Mouse (Mus musculus) cerebellum, adult 2 months (tissue): ENCODE results near the gene Efhc1. TPM values are rescaled to one million over a fixed set of nuclear protein-coding genes. Genes with fewer than 3 reads are reported as not detected.

Source experiments
- DNase-seq, 2 experiments: peaks; one replicate each; pipeline ENCODE4 v3.0.0; 2021
- H3K27ac ChIP-seq: fragments of 200-500 bp; 2 replicates; pipeline ENCODE4 v1.5.1; 2012; ENCODE audit warnings: low read length, control low read depth, inconsistent platforms; ENCODE audit not compliant: insufficient read depth
- H3K27me3 ChIP-seq: fragments of 200-500 bp; 2 replicates; pipeline ENCODE4 v1.6.1; 2012; ENCODE audit warnings: inconsistent platforms, mild to moderate bottlenecking, low read length, moderate library complexity; ENCODE audit not compliant: control insufficient read depth, insufficient read depth
- H3K4me1 ChIP-seq: fragments of 200-500 bp; 2 replicates; pipeline ENCODE4 v1.6.1; 2011; ENCODE audit warnings: low read length; ENCODE audit not compliant: control insufficient read depth, insufficient read depth
- H3K4me3 ChIP-seq: fragments of 200-500 bp; replicated peaks from 2 replicates; pipeline ENCODE3; 2011; ENCODE audit warnings: mild to moderate bottlenecking, low read depth, low read length, control low read depth; ENCODE audit not compliant: insufficient read depth
- CTCF ChIP-seq: fragments of 200-500 bp; IDR thresholded peaks from 2 replicates; pipeline ENCODE4 v1.5.1; 2011; ENCODE audit warnings: low read depth, mild to moderate bottlenecking, control low read depth, low read length, moderate library complexity, borderline replicate concordance; ENCODE audit not compliant: insufficient read depth
- POLR2A ChIP-seq: fragments of 200-500 bp; IDR thresholded peaks from 2 replicates; pipeline ENCODE4 v1.6.1; 2011; ENCODE audit warnings: low read length, control low read depth, borderline replicate concordance; ENCODE audit not compliant: insufficient read depth
- WGBS: fragments of 180-500 bp; shearing (Covaris S2); methylation state at CpG from one replicate; pipeline ENCODE4 v1.1.7; 2018; 5-methylcytosine and 5-hydroxymethylcytosine counted together
- polyA plus RNA-seq: library from polyadenylated mRNA; depleted of rRNA; stranded (reverse); fragments of >200 nt; gene quantifications from 2 replicates; pipeline ENCODE4 v1.2.3, GENCODE M21; 2012

Efhc1 gene
- polyA plus RNA-seq, 1 experiment = 2.1 TPM

- TF ChIP-seq POLR2A (no peak), CTCF (no peak)
Observed at GRCm38 (mm10) chr1:20997881-20998389, 46.5 kb downstream of the Efhc1 start.

GRCm38 (mm10) chr1:21002246-21003142 is 51.1 kb downstream of the Efhc1 start:
- Histone ChIP-seq H3K27me3 (no peaks in the 10 kb centered on the region), H3K4me3 (no peak overlapping the region), H3K4me1 (peaks cover 10% of the 10 kb centered on the region), H3K27ac (no peak overlapping the region)
- 12% methylated on average over 14 of the region's 14 CpGs for WGBS
- TF ChIP-seq CTCF = no peak
- TF ChIP-seq POLR2A = no peak
- DNase-seq = peak; percentile 53 to 64

More at GRCm38 (mm10) chr1:20997881-20998389, 46.5 kb downstream of the Efhc1 start:
- no peak for DNase-seq
- WGBS = 70% methylated on average over 13 of the region's 13 CpGs
- Histone ChIP-seq H3K27me3 (no peaks in the 10 kb centered on the region), H3K4me1 (peaks cover 13% of the 10 kb centered on the region), H3K27ac (no peak overlapping the region), H3K4me3 (no peak overlapping the region)

- TF ChIP-seq POLR2A (no peak), CTCF (no peak)
- DNase-seq = no peak
- Histone ChIP-seq H3K4me1 (peaks cover 10% of the 10 kb centered on the region), H3K4me3 (no peak overlapping the region), H3K27me3 (no peaks in the 10 kb centered on the region), H3K27ac (no peak overlapping the region)
- WGBS = 88% methylated on average over 8 of the region's 8 CpGs
Observed at GRCm38 (mm10) chr1:21004596-21004995, 53.2 kb downstream of the Efhc1 start.

- WGBS = 73% methylated on average over 5 of the region's 5 CpGs
- no peak for DNase-seq
- TF ChIP-seq POLR2A (no peak), CTCF (no peak)
- no peak overlapping the region for H3K4me3 ChIP-seq
- peaks cover 10% of the 10 kb centered on the region for H3K4me1 ChIP-seq
- no peaks in the 10 kb centered on the region for H3K27me3 ChIP-seq
- H3K27ac ChIP-seq = no peak overlapping the region
Observed at GRCm38 (mm10) chr1:21006775-21007174, 55.3 kb downstream of the Efhc1 start.

DNA sequence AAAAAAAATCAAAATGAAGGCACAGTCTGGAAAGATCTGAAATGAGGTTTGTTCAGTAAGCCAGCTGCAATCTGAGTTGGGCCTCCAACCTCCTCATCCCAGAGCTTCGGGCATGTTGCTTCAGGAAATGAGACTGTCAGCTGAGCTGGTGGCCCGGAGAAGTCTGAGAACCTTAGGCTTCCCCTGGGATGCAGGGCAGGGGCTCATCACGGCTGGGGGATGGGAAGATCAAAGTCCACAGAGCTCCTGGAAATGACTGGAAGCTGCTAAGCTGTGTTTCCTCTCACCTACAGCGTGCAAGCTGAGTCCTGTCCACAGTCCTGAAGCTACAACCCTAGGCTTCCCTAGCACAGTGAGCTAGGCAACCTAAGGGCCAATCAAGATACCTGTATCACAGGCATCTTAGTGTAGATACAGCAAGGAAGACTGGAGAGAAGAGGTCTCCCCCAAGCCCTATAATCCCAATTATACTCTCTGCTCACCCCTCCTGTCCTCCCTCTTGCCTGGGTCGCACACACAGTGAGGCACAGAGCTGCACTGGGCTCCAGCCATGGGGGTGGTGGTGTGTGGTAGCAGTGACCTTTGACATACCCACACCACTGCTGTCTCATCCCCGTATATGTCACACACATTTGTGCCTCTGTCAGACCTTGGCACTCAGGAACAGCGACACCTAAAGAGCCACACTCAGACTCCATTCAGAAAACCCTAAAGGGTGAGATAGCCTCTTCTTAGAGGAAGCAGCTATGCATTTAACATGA is 56.7 kb downstream of the Efhc1 start:
- 86% methylated on average over 7 of the region's 7 CpGs for WGBS
- Histone ChIP-seq H3K4me3 (no peak overlapping the region), H3K4me1 (peaks cover under 1% of the 10 kb centered on the region; the same call in 1 of the 2 replicates), H3K27me3 (no peaks in the 10 kb centered on the region), H3K27ac (no peak overlapping the region)
- TF ChIP-seq CTCF (no peak), POLR2A (no peak)
- no peak for DNase-seq

- 60% methylated on average over 4 of the region's 4 CpGs for WGBS
Observed at GRCm38 (mm10) chr1:21008891-21009290, 57.5 kb downstream of the Efhc1 start.

GRCm38 (mm10) chr1:21010282-21010800 is 58.9 kb downstream of the Efhc1 start:
- H3K27me3 ChIP-seq = no peaks in the 10 kb centered on the region
- no peaks in the 10 kb centered on the region for H3K4me1 ChIP-seq
- no peak overlapping the region for H3K4me3 ChIP-seq
- TF ChIP-seq CTCF = no peak
- TF ChIP-seq POLR2A = no peak
- 85% methylated on average over 6 of the region's 6 CpGs for WGBS
- no peak for DNase-seq
- H3K27ac ChIP-seq = no peak overlapping the region

More at GRCm38 (mm10) chr1:21008891-21009290, 57.5 kb downstream of the Efhc1 start:
- Histone ChIP-seq H3K27me3 (no peaks in the 10 kb centered on the region), H3K4me3 (no peak overlapping the region), H3K4me1 (no peaks in the 10 kb centered on the region), H3K27ac (no peak overlapping the region)
- TF ChIP-seq CTCF (no peak), POLR2A (no peak)
- no peak for DNase-seq
